Mouse (Mus musculus) forebrain, embryonic 16.5 days (tissue): Measurements from ENCODE around the gene Olfr750. TPM values are rescaled to one million over a fixed set of nuclear protein-coding genes. Genes with fewer than 3 reads are reported as not detected.
"Not testable (repeated sequence)": the region's sequence is repeated elsewhere in the genome, so short reads cannot be mapped to it uniquely, and the experiment has no call there.

Experiments used
- ATAC-seq: fragments of 200-750 bp; cut with Nextera tagmentation; 2 replicates; pipeline ENCODE4 v1.8.0; 2017; ENCODE audit warnings: mild to moderate bottlenecking, moderate library complexity
- H3K27ac ChIP-seq: fragments of 300-500 bp; sonication (generic); 2 replicates; pipeline ENCODE4 v1.5.1; 2014; ENCODE audit warnings: low read length, control low read depth
- H3K27me3 ChIP-seq: fragments of 300-500 bp; sonication (generic); replicated peaks from 2 replicates; pipeline ENCODE4 v1.6.1; 2014; ENCODE audit warnings: low read length; ENCODE audit not compliant: control insufficient read depth, insufficient read depth
- H3K36me3 ChIP-seq: fragments of 300-500 bp; sonication (generic); 2 replicates; pipeline ENCODE4 v1.6.1; 2014; ENCODE audit not compliant: control insufficient read depth, insufficient read depth
- H3K4me1 ChIP-seq: fragments of 300-500 bp; sonication (generic); replicated peaks from 2 replicates; pipeline ENCODE4 v1.6.1; 2014; ENCODE audit warnings: low read length; ENCODE audit not compliant: control insufficient read depth, insufficient read depth
- H3K4me2 ChIP-seq: fragments of 300-500 bp; sonication (generic); 2 replicates; pipeline ENCODE4 v1.6.1; 2014; ENCODE audit warnings: mild to moderate bottlenecking, low read length, control low read depth
- H3K4me3 ChIP-seq: fragments of 300-500 bp; sonication (generic); replicated peaks from 2 replicates; pipeline ENCODE4 v1.5.1; 2014; ENCODE audit warnings: mild to moderate bottlenecking, low read length, control low read depth
- H3K9ac ChIP-seq: fragments of 300-500 bp; sonication (generic); replicated peaks from 2 replicates; pipeline ENCODE4 v1.6.1; 2014; ENCODE audit warnings: low read depth, low read length, control low read depth
- H3K9me3 ChIP-seq: fragments of 300-500 bp; sonication (generic); 2 replicates; pipeline ENCODE4 v1.6.1; 2016; ENCODE audit warnings: low read length; ENCODE audit not compliant: control insufficient read depth
- WGBS: fragments of 180-500 bp; shearing (Covaris S2); extraction: QIAGEN DNeasy Blood & Tissue Kit; methylation state at CpG from one replicate; pipeline ENCODE4 v1.1.7; 2014; 5-methylcytosine and 5-hydroxymethylcytosine counted together
- polyA plus RNA-seq: library from polyadenylated mRNA; unstranded; fragments of >200 nt; fragmentation: Nextera tagmentation; extraction: Ambion mirVana; gene quantifications from 2 replicates; pipeline ENCODE4 v1.2.1, GENCODE M21; 2015

Gene Olfr750
- polyA plus RNA-seq, 1 experiment from 2014 or later = 0.04 TPM

DNA sequence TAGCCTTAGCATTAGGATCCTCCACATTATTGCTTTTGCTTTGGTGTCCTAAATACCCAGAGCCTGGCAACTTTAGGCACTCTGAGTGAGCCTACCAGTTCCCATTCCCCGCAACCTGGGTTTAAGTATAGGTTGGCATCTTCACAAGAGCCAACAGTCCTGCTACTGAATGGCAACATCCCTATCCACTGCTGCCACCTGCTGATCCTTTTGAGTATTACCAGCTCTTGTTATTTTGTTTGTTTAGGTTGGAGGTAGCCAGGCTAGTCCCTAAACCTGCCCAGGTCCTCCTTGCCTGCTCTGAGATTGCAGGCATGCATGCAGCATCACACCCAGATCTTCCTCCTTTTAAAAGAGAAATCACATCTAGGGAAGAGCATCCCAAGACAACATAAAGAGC, 24.1 kb upstream of the Olfr750 start:
- not testable (repeated sequence) for H3K27me3 ChIP-seq
- 12% methylated on average over 1 of the region's 1 CpGs for WGBS

DNA sequence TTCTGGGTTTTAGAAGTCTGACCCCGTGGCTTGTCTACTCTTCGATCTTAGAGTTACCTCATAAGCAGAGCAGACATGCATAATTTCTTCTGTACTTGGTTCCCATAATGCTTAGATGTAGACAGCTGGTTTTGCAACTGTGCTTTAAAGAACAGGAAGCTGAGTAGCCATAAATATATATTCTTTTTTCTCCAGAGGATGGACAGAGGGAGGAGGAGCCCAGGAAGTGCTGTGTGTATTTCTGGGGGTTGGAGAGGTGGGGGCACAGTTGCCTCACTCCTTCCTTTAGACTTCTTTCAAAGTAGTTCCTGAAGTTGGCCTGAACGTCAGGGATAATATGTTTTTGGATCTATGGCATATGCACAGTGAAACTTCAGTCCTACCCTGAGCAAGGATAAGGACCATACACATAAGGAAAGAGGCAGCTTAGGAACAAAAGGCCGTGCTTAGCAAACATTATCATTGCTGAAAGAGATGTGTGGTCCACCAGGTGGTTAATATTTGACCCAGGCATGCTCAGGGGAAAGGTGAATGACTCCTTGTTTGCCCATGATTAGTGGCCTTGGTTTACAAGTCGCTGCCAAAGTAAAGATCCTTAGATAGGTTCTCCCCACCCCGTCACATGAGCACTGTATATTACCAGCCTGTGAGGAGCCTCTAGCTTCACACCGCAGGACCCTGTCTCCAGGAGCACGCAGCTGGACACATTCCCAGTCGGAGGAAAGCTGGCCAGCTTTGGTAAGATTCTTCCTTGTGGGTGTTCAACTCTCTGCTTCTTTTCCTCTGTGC, 21.7 kb upstream of the Olfr750 start:
- H3K9me3 ChIP-seq = no peaks in the 10 kb centered on the region
- H3K36me3 ChIP-seq = no peaks in the 10 kb centered on the region
- no peaks in the 10 kb centered on the region for H3K27me3 ChIP-seq
- WGBS = 68% methylated on average over 9 of the region's 9 CpGs
- H3K4me1 ChIP-seq = no peaks in the 10 kb centered on the region
- no peak for ATAC-seq
- H3K4me3 ChIP-seq = no peak overlapping the region
- H3K27ac ChIP-seq = no peak overlapping the region
- no peak overlapping the region for H3K4me2 ChIP-seq
- H3K9ac ChIP-seq = no peak overlapping the region

More for the DNA sequence above, 24.1 kb upstream of the Olfr750 start:
- H3K4me1 ChIP-seq, H3K4me2 ChIP-seq, H3K9ac ChIP-seq, H3K27ac ChIP-seq, H3K4me3 ChIP-seq, H3K36me3 ChIP-seq, H3K9me3 ChIP-seq: not testable (repeated sequence)
- ATAC-seq = peak; percentile 64

DNA sequence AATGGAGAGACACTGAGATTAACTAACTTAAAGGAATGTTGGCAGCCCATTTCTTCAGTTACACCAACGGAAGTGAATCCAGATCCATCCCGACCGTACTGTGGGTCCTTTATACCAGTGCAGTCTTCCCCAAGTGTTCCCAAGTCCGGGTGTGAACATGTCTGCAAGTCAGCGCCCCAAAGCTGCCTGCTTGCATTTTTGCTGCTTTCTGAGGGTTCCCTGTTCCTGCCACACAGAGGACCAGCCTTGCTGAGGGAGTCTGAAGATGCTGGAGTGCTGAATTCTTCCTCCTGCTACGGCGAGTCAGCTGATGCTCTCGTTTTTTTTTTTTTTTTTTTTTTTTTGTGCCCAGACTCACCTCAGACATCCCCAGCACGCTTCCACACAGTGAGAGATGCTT, 20.7 kb upstream of the Olfr750 start:
- Histone ChIP-seq H3K4me2 (no peak overlapping the region), H3K36me3 (no peaks in the 10 kb centered on the region), H3K9ac (no peak overlapping the region), H3K4me1 (no peaks in the 10 kb centered on the region), H3K27ac (no peak overlapping the region), H3K9me3 (no peaks in the 10 kb centered on the region), H3K27me3 (no peaks in the 10 kb centered on the region), H3K4me3 (no peak overlapping the region)
- WGBS = 75% methylated on average over 9 of the region's 9 CpGs
- ATAC-seq = no peak

DNA sequence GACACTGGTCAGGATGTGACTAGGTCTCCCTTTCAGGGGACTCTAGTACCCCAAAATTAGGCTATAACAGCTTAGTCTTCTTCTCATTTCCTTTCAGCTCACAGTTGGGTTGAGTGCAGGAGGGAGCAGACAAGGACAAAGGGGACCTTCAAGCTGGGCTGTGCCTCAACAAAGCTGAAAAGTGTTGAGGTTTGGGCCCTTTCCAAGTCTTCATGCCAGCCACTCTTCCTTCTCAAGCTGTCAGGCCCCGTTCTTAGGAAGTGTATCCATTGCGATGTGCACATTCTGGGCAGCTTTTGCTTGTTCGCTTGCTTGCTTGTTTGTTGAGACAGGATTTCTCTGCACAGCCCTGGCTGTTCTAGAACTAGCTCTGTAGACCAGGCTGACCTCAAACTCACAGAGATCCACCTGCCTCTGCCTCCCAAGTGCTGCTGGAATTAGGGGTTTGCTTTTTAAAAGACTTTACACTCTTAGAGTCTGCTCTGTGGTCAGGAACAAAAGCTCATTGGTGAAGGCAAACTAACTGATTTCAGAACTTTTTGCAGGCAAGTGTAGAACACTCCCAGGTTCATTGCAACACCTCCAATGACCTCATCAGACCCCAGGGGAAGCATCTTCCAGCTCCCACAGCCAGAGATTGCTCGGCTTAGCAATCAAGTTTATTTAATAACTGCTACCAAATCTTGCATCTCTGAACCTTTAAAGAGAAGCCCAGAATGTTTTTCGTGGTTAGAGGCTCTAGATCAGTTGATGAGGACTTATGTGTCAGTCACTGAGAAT, 20.1 kb upstream of the Olfr750 start:
- Histone ChIP-seq H3K9ac (no peak overlapping the region), H3K4me3 (no peak overlapping the region), H3K9me3 (no peaks in the 10 kb centered on the region), H3K27me3 (no peaks in the 10 kb centered on the region), H3K4me1 (no peaks in the 10 kb centered on the region), H3K4me2 (no peak overlapping the region), H3K36me3 (no peaks in the 10 kb centered on the region), H3K27ac (no peak overlapping the region)
- no peak for ATAC-seq
- WGBS = 73% methylated on average over 5 of the region's 5 CpGs

DNA sequence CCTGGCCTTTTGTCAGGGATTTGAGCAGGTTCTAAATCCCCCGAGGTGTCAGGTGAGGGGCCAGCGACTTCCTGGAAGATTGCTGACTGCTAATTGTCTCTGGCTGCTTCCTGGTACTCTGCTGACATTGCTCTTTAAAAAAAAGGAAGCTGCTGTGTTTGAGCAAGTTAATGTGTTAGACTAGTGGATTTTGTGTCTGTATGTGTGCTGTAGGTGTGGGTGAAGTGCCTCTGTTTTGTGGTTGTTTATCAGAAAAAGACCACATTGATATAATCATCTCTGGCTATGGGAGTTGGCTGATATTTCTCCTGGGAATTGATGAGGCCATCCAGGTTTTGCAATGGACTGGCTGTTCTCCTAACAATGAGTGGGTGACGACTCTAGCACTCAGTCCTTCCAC, 19.3 kb upstream of the Olfr750 start:
- Histone ChIP-seq H3K27me3 (no peaks in the 10 kb centered on the region), H3K4me3 (no peak overlapping the region), H3K9me3 (no peaks in the 10 kb centered on the region), H3K27ac (no peak overlapping the region), H3K4me2 (no peak overlapping the region), H3K4me1 (no peaks in the 10 kb centered on the region; the same call in 1 of the 2 replicates), H3K36me3 (no peaks in the 10 kb centered on the region), H3K9ac (no peak overlapping the region)
- ATAC-seq = no peak
- 32% methylated on average over 3 of the region's 3 CpGs for WGBS

DNA sequence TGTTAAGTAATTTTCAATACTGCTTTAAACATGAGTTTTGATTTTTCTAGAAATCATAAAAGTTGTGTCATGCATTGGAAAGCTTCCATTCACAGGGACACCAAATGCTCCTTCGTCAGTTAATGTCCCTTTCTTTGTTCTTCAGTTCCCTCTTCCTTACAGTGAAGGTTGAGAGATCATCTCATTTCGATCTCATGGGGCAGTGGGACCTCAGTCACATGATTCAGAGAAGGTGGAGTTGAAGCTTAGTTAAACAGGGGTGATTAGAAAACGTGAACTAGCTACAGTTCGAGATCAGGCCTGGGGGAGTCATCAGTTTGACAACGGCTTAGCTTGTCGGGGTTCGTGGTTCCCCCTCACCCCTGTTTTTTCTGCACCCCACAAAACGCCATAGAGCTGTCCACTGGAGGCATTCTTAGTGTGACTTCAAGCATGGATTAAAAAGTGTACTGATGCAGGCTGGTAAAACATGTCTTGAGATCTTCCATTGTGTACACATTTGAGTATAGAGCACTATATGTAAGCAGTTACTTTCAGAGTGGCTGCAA, 17.9 kb upstream of the Olfr750 start:
- ATAC-seq = no peak
- H3K9me3 ChIP-seq = no peaks in the 10 kb centered on the region
- 45% methylated on average over 8 of the region's 8 CpGs for WGBS
- no peak overlapping the region for H3K4me3 ChIP-seq
- H3K27me3 ChIP-seq = no peaks in the 10 kb centered on the region
- no peak overlapping the region for H3K27ac ChIP-seq
- no peak overlapping the region for H3K9ac ChIP-seq
- H3K4me2 ChIP-seq = no peak overlapping the region; the same call in 1 of the 2 replicates
- no peaks in the 10 kb centered on the region for H3K36me3 ChIP-seq
- no peaks in the 10 kb centered on the region; the same call in 1 of the 2 replicates for H3K4me1 ChIP-seq

DNA sequence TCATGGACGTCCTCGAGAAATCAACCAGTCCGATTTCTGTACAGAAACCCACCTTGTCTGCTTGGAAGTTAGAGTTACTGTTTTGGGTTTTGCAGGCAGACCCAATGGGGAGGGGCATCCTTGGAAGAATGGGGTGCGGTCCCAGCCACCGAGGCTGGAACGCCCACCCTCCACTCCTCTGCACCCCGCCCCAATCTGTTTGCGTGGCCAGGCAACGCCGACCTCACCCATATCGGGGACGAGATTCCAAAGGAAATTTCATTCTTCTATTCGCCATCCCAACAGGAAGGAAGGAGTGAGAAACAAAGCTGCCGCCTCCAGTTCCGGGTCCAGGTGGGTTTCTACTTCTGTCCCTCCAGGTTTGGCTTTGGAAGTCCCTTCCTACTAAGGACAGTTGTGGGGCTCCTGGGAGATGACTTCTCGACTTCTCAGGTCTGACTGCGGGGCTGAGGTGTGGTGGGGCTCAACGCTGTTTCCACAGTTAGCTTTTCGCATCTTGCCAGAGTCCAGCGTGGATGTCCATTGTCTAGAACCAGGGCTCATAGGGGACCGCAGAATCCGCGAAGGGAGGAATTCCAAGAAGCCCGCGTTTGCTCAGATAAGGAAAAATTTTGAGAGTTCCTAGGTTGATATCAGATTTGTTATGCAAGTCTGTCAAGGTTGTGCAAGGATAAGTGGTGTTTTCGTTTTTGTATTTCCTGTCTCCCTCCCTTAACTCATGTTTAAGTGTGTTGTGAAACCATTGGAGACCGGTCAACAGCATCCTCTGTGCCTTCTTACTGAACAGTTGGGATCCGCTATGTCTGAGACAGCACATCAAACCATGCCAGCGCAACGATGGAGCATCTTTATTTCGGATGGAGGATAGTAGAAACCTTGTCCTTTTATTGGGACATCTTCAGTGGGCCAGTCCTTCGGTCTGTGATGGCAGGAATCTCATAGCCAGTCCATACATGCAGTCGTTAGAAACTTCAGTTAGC, 17.0 kb upstream of the Olfr750 start, which contains the start of the genes Rnase4 and Ang:
TSS of gene Rnase4 (plus strand) at position 157 of the 980 bp plus-strand sequence.
TSS of gene Ang (plus strand) at position 230 of the 980 bp plus-strand sequence.
- Histone ChIP-seq H3K27me3 (no peaks in the 10 kb centered on the region), H3K27ac (peak within 1 kb of the TSS; percentile 52), H3K9ac (peak within 1 kb of the TSS; percentile 55), H3K4me2 (peak within 1 kb of the TSS; percentile 78), H3K36me3 (no peaks in the 10 kb centered on the region), H3K4me3 (peak within 1 kb of the TSS; percentile 83), H3K4me1 (no peaks in the 10 kb centered on the region; the same call in 1 of the 2 replicates), H3K9me3 (no peaks in the 10 kb centered on the region)
- WGBS = 6% methylated on average over 33 of the region's 33 CpGs
- ATAC-seq = peak; percentile 14; the same call in 1 of the 2 replicates

DNA sequence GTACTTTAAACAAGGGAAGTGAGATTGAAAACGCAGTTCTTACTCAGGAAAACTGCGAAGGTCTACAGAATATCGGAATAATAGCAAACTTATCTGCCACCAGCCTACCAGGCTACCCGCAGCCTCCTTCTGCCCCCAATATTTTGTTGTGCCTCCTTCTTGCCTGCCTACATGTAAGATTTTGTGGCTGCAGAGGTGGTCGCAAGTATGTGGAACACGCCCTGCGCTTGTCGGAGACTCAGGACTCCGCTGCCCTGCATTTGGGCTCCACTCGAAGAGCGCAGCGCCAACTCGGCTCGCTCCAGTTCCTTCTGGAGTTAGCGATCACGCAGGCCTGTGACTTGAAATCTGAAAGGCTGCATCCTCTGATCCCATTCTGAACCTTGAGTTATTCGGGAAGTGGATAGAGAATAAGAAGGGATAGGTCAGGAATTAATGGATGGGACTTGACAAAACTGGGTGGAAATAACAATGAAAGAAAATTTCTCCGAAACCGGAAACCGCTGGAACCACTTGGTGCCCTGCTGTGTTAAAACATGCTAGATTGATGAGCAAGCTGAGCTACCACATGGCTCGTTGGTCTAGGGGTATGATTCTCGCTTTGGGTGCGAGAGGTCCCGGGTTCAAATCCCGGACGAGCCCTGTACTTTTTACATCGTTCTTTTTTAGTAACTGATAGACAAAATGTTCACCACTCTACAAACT, 16.0 kb upstream of the Olfr750 start:
- Histone ChIP-seq H3K4me3 (peak overlapping the region; percentile 83), H3K9ac (peak overlapping the region; percentile 55), H3K27ac (peak overlapping the region; percentile 52), H3K9me3 (no peaks in the 10 kb centered on the region), H3K4me2 (peak overlapping the region; percentile 78), H3K27me3 (no peaks in the 10 kb centered on the region), H3K4me1 (no peaks in the 10 kb centered on the region; the same call in 1 of the 2 replicates), H3K36me3 (no peaks in the 10 kb centered on the region)
- WGBS = under 1% methylated on average over 27 of the region's 27 CpGs
- peak; percentile 45 for ATAC-seq
